Mouse (Mus musculus) natural killer cell, adult 2 months (primary cell): ENCODE measurements around the gene Cytip.

Experiments
- DNase-seq, 2 experiments: peaks; one replicate each; pipeline ENCODE4 v3.0.0; 2022; ENCODE audit warnings: low spot score in 2 of 2

Cytip gene

GRCm38 (mm10) chr2:58161813-58162212 lies 33.5 kb downstream of the Cytip start:
- DNase-seq = no peak

- DNase-seq = peak; percentile 34 to 75
These were observed 34.6 kb downstream of the Cytip start for GRCm38 (mm10) chr2:58160541-58161307.

- DNase-seq = peak; percentile 72 to 76
These were observed 35.5 kb downstream of the Cytip start for GRCm38 (mm10) chr2:58159880-58160279.

- DNase-seq = peak in 1 of 2 experiments; percentile 21
These were observed 36.2 kb downstream of the Cytip start for GRCm38 (mm10) chr2:58159121-58159520.

- peak in 1 of 2 experiments; percentile 5 for DNase-seq
These were observed 36.8 kb downstream of the Cytip start for GRCm38 (mm10) chr2:58158539-58158938.

GRCm38 (mm10) chr2:58158107-58158506 lies 37.2 kb downstream of the Cytip start:
- DNase-seq = peak in 1 of 2 experiments; percentile 23

- peak in 1 of 2 experiments; percentile 34 for DNase-seq
These were observed 37.9 kb downstream of the Cytip start for GRCm38 (mm10) chr2:58157466-58157865.

- peak; percentile 84 to 85 for DNase-seq
These were observed 38.6 kb downstream of the Cytip start for GRCm38 (mm10) chr2:58156495-58157392.

- peak; percentile 32 to 38 for DNase-seq
These were observed 39.3 kb downstream of the Cytip start for GRCm38 (mm10) chr2:58156108-58156415.

GRCm38 (mm10) chr2:58155271-58156107 lies 39.8 kb downstream of the Cytip start:
- peak; percentile 58 to 61 for DNase-seq

- no peak for DNase-seq
These were observed 40.8 kb downstream of the Cytip start for GRCm38 (mm10) chr2:58154555-58154954.

- DNase-seq = no peak
These were observed 41.6 kb downstream of the Cytip start for GRCm38 (mm10) chr2:58153742-58154141.

GRCm38 (mm10) chr2:58149983-58150405 lies 45.3 kb downstream of the Cytip start:
- DNase-seq = peak in 1 of 2 experiments; percentile 32

GRCm38 (mm10) chr2:58146572-58146971 lies 48.8 kb downstream of the Cytip start:
- DNase-seq = no peak

GRCm38 (mm10) chr2:58140531-58140930 lies 54.8 kb downstream of the Cytip start:
- no peak for DNase-seq

- DNase-seq = no peak
These were observed 56.7 kb downstream of the Cytip start for GRCm38 (mm10) chr2:58138611-58139010.

- peak; percentile 78 to 81 for DNase-seq
These were observed 57.7 kb downstream of the Cytip start for GRCm38 (mm10) chr2:58137676-58138075.

GRCm38 (mm10) chr2:58136526-58136925 lies 58.8 kb downstream of the Cytip start:
- no peak for DNase-seq

- peak; percentile 44 to 54 for DNase-seq
These were observed 60.3 kb downstream of the Cytip start for GRCm38 (mm10) chr2:58135061-58135463.

GRCm38 (mm10) chr2:58132597-58132996 lies 62.7 kb downstream of the Cytip start:
- no peak for DNase-seq

GRCm38 (mm10) chr2:58129903-58130302 lies 65.4 kb downstream of the Cytip start:
- DNase-seq = peak in 1 of 2 experiments; percentile 10

GRCm38 (mm10) chr2:58111105-58111504 lies 84.2 kb downstream of the Cytip start:
- no peak for DNase-seq
